Mouse (Mus musculus) embryo, embryonic 11.5 days (tissue): ENCODE results near the gene Mttp.

Experiments
- DNase-seq: peaks from one replicate; pipeline ENCODE4 v3.0.0-alpha.2; 2012; ENCODE audit warnings: low read depth, low spot score

The Mttp gene

GRCm38 (mm10) chr3:138083073-138083637 is 61.6 kb downstream of the Mttp start:
- DNase-seq: no peak

- DNase-seq: no peak
Observed at GRCm38 (mm10) chr3:138078701-138079100, 66.1 kb downstream of the Mttp start.

- DNase-seq: no peak
Observed at GRCm38 (mm10) chr3:138077476-138078340, 67.1 kb downstream of the Mttp start.

- DNase-seq: no peak
Observed at GRCm38 (mm10) chr3:138075209-138075608, 69.6 kb downstream of the Mttp start.

- DNase-seq: no peak
Observed at GRCm38 (mm10) chr3:138074214-138074613, 70.6 kb downstream of the Mttp start.

- no peak for DNase-seq
Observed at GRCm38 (mm10) chr3:138071476-138072073, 73.2 kb downstream of the Mttp start.

- DNase-seq: no peak
Observed at GRCm38 (mm10) chr3:138071004-138071403, 73.8 kb downstream of the Mttp start.

- DNase-seq: no peak
Observed at GRCm38 (mm10) chr3:138069756-138070511, 74.8 kb downstream of the Mttp start.

- DNase-seq: no peak
Observed at GRCm38 (mm10) chr3:138068103-138068502, 76.7 kb downstream of the Mttp start.

- no peak for DNase-seq
Observed at GRCm38 (mm10) chr3:138067288-138067687, 77.5 kb downstream of the Mttp start, which contains the start of gene Gm5105. Gene Gm5105 (minus strand): TSS chr3:138067388.

- DNase-seq: no peak
Observed at GRCm38 (mm10) chr3:138066348-138066856, 78.4 kb downstream of the Mttp start.

- DNase-seq: no peak
Observed at GRCm38 (mm10) chr3:138065930-138066329, 78.8 kb downstream of the Mttp start.

GRCm38 (mm10) chr3:138064732-138065645 is 79.8 kb downstream of the Mttp start, which contains the start of gene 1110002E22Rik:
Gene 1110002E22Rik (plus strand): TSS chr3:138065052.
- DNase-seq: no peak

GRCm38 (mm10) chr3:138063731-138064329 is 80.9 kb downstream of the Mttp start:
- no peak for DNase-seq

- DNase-seq: no peak
Observed at GRCm38 (mm10) chr3:138062673-138063072, 82.1 kb downstream of the Mttp start.

- no peak for DNase-seq
Observed at GRCm38 (mm10) chr3:138061205-138061911, 83.4 kb downstream of the Mttp start.

- no peak for DNase-seq
Observed at GRCm38 (mm10) chr3:138060429-138060828, 84.3 kb downstream of the Mttp start.

- no peak for DNase-seq
Observed at GRCm38 (mm10) chr3:138058226-138058625, 86.5 kb downstream of the Mttp start.

GRCm38 (mm10) chr3:138056976-138057375 is 87.8 kb downstream of the Mttp start:
- DNase-seq: no peak
